Mouse (Mus musculus) kidney, embryonic 16.5 days (tissue): Measurements from ENCODE around the gene B3galt5. TPM values are rescaled to one million over a fixed set of nuclear protein-coding genes. Genes with fewer than 3 reads are reported as not detected.

Experiments
- ATAC-seq: fragments of 200-750 bp; cut with Nextera tagmentation; 2 replicates; pipeline ENCODE4 v1.8.0; 2017; ENCODE audit warnings: moderate TSS enrichment; ENCODE audit not compliant: low FRiP score, low TSS enrichment
- H3K27ac ChIP-seq: fragments of 300-500 bp; sonication (generic); 2 replicates; pipeline ENCODE4 v1.5.1; 2014; ENCODE audit warnings: low read length
- H3K27me3 ChIP-seq: fragments of 300-500 bp; sonication (generic); 2 replicates; pipeline ENCODE4 v1.6.1; 2014; ENCODE audit warnings: low read length, control low read depth, mixed read lengths; ENCODE audit not compliant: insufficient read depth
- H3K36me3 ChIP-seq: fragments of 300-500 bp; sonication (generic); 2 replicates; pipeline ENCODE4 v1.6.1; 2014; ENCODE audit warnings: low read length, control low read depth, mixed read lengths; ENCODE audit not compliant: insufficient read depth
- H3K4me1 ChIP-seq: fragments of 300-500 bp; sonication (generic); 2 replicates; pipeline ENCODE4 v1.6.1; 2014; ENCODE audit warnings: low read length, control low read depth, mixed read lengths; ENCODE audit not compliant: insufficient read depth
- H3K4me2 ChIP-seq: fragments of 300-500 bp; sonication (generic); replicated peaks from 2 replicates; pipeline ENCODE4 v1.6.1; 2014; ENCODE audit warnings: low read depth, low read length
- H3K4me3 ChIP-seq: fragments of 300-500 bp; sonication (generic); 2 replicates; pipeline ENCODE4 v1.5.1; 2014; ENCODE audit warnings: mild to moderate bottlenecking, low read length
- H3K9ac ChIP-seq: fragments of 300-500 bp; sonication (generic); replicated peaks from 2 replicates; pipeline ENCODE4 v1.6.1; 2014; ENCODE audit warnings: low read length
- H3K9me3 ChIP-seq: fragments of 300-500 bp; sonication (generic); 2 replicates; pipeline ENCODE4 v1.6.1; 2016; ENCODE audit warnings: low read length, control low read depth
- WGBS: fragments of 180-500 bp; shearing (Covaris S2); extraction: QIAGEN DNeasy Blood & Tissue Kit; methylation state at CpG from one replicate; pipeline ENCODE4 v1.1.7; 2014; 5-methylcytosine and 5-hydroxymethylcytosine counted together
- polyA plus RNA-seq: library from polyadenylated mRNA; unstranded; fragments of >200 nt; fragmentation: Nextera tagmentation; extraction: Ambion mirVana; gene quantifications from 2 replicates; pipeline ENCODE4 v1.2.1, GENCODE M21; 2015

Gene B3galt5
- polyA plus RNA-seq: 3.8 and 4.5 TPM in 2 replicates

DNA sequence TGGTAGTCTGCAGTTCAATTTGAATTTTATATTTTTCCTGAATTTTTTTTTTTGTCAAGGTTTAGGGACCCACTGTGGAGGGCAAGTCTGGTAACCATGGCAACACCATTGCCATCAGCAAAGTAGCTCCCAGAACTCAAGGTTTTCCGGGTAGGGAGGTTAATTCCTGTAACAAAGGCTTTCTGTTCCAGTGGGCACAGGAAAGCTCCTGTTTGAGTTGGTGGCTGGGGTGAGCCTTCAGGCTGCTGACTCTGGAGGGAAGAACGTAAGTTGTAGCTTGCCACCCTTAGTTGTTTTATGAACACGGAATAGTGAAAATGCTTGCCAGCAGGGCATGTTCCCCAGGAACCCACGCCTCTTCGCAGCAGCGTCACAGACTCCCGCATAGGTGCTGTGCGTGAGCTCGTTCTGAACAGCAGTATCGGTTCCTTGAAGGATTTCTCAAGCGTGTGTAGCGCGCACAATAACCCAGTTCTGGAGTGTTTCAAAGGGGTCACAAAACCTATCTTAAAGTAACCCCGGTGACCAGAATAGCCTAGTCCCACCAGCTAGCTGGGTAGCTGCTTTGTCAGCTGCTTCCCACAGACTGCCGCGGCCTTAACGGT is at the start of gene B3galt5:
Gene B3galt5 (plus strand): TSS at position 436 of the 605 bp plus-strand sequence.
- no peak within 1 kb of the TSS for H3K4me2 ChIP-seq
- H3K4me1 ChIP-seq: no peaks in the 10 kb centered on the region
- H3K36me3 ChIP-seq: no peaks in the 10 kb centered on the region
- H3K27me3 ChIP-seq: no peaks in the 10 kb centered on the region
- H3K4me3 ChIP-seq: no peak within 1 kb of the TSS
- H3K9ac ChIP-seq: no peak within 1 kb of the TSS; the same call in 1 of the 2 replicates
- peak within 1 kb of the TSS; percentile 14; the same call in 1 of the 2 replicates for H3K27ac ChIP-seq
- WGBS: 68% methylated on average over 17 of the region's 17 CpGs
- no peaks in the 10 kb centered on the region for H3K9me3 ChIP-seq
- ATAC-seq: no peak

DNA sequence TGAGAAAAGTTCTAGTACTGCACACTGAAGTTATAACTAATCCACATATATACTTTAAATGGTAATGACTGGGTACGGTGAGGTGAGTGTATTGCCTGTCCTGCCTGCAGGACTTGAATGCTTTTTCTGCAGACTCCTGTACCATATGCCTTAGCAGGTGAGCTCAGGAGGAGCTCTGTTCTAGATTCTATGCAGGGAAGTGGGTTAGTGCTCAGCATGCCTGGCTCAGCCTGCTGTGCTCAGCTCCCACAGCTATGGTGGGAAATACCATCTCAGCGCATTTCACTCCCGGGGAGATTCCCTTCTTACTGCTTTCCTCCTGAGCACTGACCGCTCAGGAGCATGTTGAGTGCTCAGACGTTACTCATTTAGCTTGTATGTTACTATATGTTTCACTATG is 48.0 kb upstream of the B3galt5 start:
- WGBS: 82% methylated on average over 5 of the region's 5 CpGs
- no peaks in the 10 kb centered on the region for H3K9me3 ChIP-seq

DNA sequence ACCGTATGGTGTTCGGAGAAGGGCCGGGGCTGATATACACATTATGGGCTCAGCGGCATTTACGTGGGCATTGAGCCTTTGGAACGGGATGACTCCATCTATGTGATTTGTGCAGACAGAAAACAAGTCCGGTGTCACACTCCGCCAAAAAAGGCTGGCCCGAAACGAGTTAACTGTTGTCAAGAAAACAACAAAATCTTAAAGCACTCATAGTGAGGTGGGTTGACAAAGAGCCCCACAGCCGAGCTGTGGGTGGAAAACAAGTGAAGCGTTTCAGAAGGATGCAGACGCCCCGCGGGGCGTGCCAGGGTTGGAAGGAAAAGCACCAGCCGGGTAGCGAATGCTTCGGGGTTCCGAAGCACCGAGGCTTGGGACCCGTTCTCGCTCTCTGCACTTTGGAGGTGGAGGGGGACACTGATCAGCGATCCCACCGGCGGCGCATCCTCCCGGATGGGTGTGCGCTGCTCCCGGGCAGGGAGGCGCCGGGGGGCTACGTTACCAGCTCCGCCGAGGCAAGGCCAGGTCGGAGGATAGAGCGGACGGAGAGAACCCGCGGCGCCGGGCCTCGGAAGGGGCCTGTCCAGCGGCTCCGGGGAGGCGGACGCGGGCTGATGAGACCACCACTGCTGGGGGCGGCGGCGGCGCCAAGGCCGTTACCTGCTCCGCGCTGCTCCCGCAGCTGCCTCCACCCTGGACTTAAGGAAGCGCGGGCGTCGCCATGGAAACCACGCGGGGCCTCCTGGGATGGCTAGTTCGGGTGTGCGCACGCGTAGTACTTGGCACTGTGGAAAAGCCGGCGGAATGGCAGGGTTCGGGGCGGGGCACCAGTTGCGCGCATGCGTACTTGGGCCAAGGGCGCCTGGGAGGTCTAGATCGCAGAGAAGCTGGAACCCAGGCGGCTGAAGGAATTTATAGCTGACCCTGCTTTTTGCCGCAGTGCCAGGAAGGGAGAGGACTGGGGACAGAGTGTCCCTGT is 43.8 kb upstream of the B3galt5 start, which contains the start of gene Lca5l:
Gene Lca5l (minus strand): TSS at position 741 of the 976 bp plus-strand sequence.
- peak; percentile 98 for ATAC-seq
- Histone ChIP-seq H3K4me2 (peak within 1 kb of the TSS; percentile 84), H3K4me1 (peaks cover 9% of the 10 kb centered on the region; the same call in 1 of the 2 replicates), H3K27me3 (no peaks in the 10 kb centered on the region), H3K4me3 (peak within 1 kb of the TSS; percentile 85), H3K36me3 (no peaks in the 10 kb centered on the region), H3K9me3 (no peaks in the 10 kb centered on the region; the same call in 1 of the 2 replicates), H3K9ac (peak within 1 kb of the TSS; percentile 85), H3K27ac (peak within 1 kb of the TSS; percentile 83)
- WGBS: under 1% methylated on average over 74 of the region's 77 CpGs

More for the DNA sequence above, 48.0 kb upstream of the B3galt5 start:
- H3K27ac ChIP-seq: no peak overlapping the region
- H3K4me3 ChIP-seq: no peak overlapping the region
- H3K27me3 ChIP-seq: no peaks in the 10 kb centered on the region
- ATAC-seq: no peak
- no peak overlapping the region for H3K4me2 ChIP-seq
- no peaks in the 10 kb centered on the region for H3K36me3 ChIP-seq
- H3K9ac ChIP-seq: no peak overlapping the region
- H3K4me1 ChIP-seq: peaks cover 9% of the 10 kb centered on the region; the same call in 1 of the 2 replicates

GRCm38 (mm10) chr16:96199913-96200701 is 35.5 kb upstream of the B3galt5 start, which contains the start of gene Sh3bgr:
Sh3bgr (plus strand) TSS chr16:96200450.
- peak within 1 kb of the TSS; percentile 49 for H3K9ac ChIP-seq
- 2% methylated on average over 20 of the region's 20 CpGs for WGBS
- H3K36me3 ChIP-seq: no peaks in the 10 kb centered on the region
- peak within 1 kb of the TSS; percentile 73 for H3K27ac ChIP-seq
- H3K27me3 ChIP-seq: no peaks in the 10 kb centered on the region
- ATAC-seq: peak; percentile 96
- peak within 1 kb of the TSS; percentile 65 for H3K4me2 ChIP-seq
- peak within 1 kb of the TSS; percentile 38 for H3K4me3 ChIP-seq
- H3K9me3 ChIP-seq: no peaks in the 10 kb centered on the region; the same call in 1 of the 2 replicates
- peaks cover 19% of the 10 kb centered on the region for H3K4me1 ChIP-seq

DNA sequence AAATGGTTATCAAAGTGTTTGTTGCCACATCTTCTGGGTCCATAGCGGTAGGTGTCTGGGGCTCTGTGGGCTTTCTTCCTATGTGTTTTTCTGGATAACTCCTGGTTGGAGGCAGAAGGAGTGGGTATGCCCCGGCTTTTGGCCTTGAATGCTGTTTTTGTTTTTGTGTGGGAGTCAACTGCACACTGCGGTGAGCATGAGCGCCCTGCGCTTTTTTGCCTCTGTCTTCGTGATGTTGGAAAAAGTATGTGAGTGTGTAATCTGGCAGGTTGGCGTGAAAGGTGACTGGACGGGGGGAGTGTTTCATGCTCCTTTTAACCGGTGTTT is 34.9 kb upstream of the B3galt5 start:
- 11% methylated on average over 9 of the region's 9 CpGs for WGBS
- H3K27me3 ChIP-seq: no peaks in the 10 kb centered on the region
- peak overlapping the region; percentile 73 for H3K27ac ChIP-seq
- peak; percentile 61 for ATAC-seq
- H3K36me3 ChIP-seq: no peaks in the 10 kb centered on the region
- no peaks in the 10 kb centered on the region for H3K9me3 ChIP-seq
- peak overlapping the region; percentile 49 for H3K9ac ChIP-seq
- peak overlapping the region; percentile 38 for H3K4me3 ChIP-seq
- peak overlapping the region; percentile 65 for H3K4me2 ChIP-seq
- peaks cover 19% of the 10 kb centered on the region for H3K4me1 ChIP-seq

GRCm38 (mm10) chr16:96201485-96202232 is 33.9 kb upstream of the B3galt5 start:
- Histone ChIP-seq H3K27ac (no peak overlapping the region), H3K4me3 (no peak overlapping the region), H3K27me3 (no peaks in the 10 kb centered on the region), H3K9ac (0 out of 2 replicates have a peak overlapping the region, but pooled peaks have one; percentile 49), H3K4me1 (peaks cover 19% of the 10 kb centered on the region), H3K4me2 (no peak overlapping the region), H3K9me3 (no peaks in the 10 kb centered on the region), H3K36me3 (no peaks in the 10 kb centered on the region)
- whole genome bisulfite sequencing: 61% methylated on average over 11 of the region's 11 CpGs
- no peak for ATAC-seq

DNA sequence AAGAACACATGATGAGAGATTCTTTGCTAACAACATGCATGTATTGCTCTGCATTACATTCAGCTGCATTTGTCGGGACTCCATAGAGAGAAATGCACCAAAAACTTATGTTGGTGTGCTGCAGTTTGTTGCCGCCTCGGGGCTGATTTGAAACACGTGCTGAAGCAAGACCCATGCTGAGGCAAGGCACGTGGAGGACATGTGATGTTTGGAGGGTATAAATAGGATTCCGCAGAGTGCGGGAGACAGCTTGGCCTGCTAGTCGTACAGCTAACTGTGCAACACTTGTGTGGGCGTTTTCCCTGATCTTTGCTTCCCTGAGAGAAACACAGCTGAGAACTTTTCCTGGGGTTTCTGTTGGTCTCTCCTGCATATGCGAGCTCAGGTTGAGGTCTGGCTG is 25.8 kb upstream of the B3galt5 start:
- no peak overlapping the region for H3K4me3 ChIP-seq
- H3K27me3 ChIP-seq: no peaks in the 10 kb centered on the region
- WGBS: 82% methylated on average over 10 of the region's 10 CpGs
- no peaks in the 10 kb centered on the region for H3K36me3 ChIP-seq
- H3K9me3 ChIP-seq: no peaks in the 10 kb centered on the region
- ATAC-seq: no peak
- H3K4me1 ChIP-seq: no peaks in the 10 kb centered on the region; the same call in 1 of the 2 replicates
- H3K27ac ChIP-seq: no peak overlapping the region
- no peak overlapping the region for H3K9ac ChIP-seq
- no peak overlapping the region for H3K4me2 ChIP-seq

DNA sequence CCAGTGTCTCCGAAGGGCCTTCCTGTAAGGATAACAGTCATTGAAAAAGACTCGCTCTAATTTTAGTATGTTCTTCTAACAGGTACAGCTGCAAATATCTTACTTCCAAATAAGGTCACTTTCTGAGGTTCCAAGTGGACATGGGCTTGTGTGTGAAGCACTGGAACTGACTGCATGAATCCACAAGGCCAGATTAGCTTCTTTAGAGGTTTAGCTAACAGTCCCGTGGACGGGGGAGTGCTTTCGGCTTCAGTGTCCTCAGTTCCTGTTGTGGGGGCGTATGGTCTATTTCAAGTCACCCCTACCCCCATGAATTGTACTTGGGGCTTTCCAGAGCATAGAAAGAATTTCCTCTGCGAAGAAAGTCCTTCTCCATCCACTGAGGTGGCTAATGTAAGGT is 24.7 kb upstream of the B3galt5 start:
- Histone ChIP-seq H3K9ac (no peak overlapping the region), H3K4me2 (no peak overlapping the region), H3K36me3 (no peaks in the 10 kb centered on the region), H3K9me3 (no peaks in the 10 kb centered on the region), H3K4me3 (no peak overlapping the region), H3K27ac (no peak overlapping the region), H3K27me3 (no peaks in the 10 kb centered on the region), H3K4me1 (no peaks in the 10 kb centered on the region; the same call in 1 of the 2 replicates)
- 69% methylated on average over 7 of the region's 7 CpGs for WGBS
- no peak for ATAC-seq

DNA sequence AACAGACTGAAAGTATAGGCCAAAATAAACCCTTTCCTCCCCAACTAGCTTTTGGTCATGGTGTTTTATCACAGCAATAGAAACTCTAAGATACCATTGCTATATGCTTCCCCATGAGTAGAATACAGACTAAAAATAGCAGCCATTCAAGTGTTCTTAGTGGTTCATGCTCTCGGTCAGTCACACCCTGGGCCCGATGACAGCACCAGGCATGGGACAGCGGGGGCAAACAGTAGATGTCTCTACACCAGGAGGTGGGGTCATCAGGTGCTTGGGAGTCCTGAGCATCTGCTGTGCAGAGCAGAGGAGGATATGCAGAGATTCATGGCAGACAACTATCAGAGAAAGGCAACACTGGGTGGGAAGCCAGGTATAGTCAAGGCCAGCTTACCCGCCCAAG is 22.6 kb upstream of the B3galt5 start:
- Histone ChIP-seq H3K9me3 (no peaks in the 10 kb centered on the region), H3K27ac (no peak overlapping the region), H3K4me1 (no peaks in the 10 kb centered on the region; the same call in 1 of the 2 replicates), H3K36me3 (no peaks in the 10 kb centered on the region), H3K4me3 (no peak overlapping the region), H3K27me3 (no peaks in the 10 kb centered on the region), H3K9ac (no peak overlapping the region), H3K4me2 (no peak overlapping the region)
- 94% methylated on average over 4 of the region's 4 CpGs for WGBS
- no peak for ATAC-seq
